Mouse (Mus musculus) 416B (cell line): ENCODE results near the gene Rnf38.

Experiments
- DNase-seq: peaks from one replicate; pipeline ENCODE4 v3.0.0; 2011; ENCODE audit warnings: low read depth

Gene Rnf38

DNA sequence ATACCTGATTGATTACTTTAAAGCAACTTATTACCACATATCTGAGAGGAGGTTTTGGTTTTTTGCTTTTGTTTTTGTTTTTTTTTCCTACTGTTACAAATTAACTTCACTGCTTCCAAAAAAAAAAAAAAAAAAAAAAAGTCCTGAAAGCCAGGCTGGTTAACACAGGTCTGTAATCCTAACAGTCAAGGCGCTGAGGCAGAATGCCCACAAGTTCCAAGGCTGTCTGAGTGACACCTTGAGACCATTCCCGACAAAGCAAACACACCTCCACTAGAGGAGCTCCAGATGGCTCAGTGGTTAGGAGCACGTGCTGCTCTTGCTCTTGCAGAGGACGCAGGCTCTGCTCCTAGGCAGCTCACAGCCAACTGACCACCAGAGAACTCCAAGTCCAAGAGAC lies 10.1 kb downstream of the Rnf38 start:
- no peak for DNase-seq

DNA sequence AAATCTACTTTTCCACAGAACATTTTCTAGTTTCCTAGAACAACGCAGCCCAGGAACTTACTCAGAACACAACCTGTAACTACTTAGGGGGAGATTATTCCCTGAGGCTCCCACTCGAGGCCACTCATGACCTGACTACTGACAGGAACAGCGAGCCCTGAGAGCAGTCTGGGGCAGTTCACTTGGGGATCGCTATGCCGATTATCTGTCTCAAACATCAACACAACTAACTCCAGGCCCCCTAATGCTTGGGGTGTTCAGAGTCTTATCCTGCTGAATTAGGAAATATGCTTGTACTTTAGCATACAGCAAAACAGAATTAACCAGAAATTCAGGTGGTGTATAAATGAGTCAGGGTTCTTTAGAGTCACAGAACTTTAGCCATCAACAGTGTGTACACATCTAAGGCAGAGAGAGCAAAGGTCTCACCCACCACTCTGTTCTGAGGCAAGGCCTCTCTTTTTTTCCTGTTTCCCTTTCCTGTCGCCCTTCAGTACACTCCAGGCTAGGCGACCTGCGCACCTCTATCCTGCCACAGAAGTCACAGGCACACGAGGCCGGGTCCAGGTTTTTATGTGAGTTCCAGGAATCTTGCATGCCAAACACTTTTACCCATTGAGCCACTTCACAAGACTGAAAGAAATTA lies 16.7 kb downstream of the Rnf38 start:
- DNase-seq = no peak

DNA sequence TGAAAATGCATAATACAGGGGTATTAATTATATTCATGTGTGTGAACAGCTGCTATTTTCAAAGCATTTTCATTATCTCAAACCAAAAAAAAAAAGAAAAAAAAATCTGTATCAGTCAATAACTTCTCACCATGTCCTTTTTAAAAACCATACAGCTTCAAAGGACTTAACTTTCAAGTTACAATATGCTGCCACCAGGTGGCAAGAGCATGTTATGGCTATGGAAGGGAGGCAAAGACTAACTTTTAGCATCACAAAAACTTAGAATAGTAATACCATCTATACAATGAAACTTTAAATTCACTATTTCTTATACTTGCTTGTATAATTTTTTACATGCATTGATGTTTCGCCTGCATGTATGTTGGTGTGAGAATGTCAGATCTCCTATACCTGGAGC lies 33.6 kb downstream of the Rnf38 start:
- peak; percentile 62 for DNase-seq

DNA sequence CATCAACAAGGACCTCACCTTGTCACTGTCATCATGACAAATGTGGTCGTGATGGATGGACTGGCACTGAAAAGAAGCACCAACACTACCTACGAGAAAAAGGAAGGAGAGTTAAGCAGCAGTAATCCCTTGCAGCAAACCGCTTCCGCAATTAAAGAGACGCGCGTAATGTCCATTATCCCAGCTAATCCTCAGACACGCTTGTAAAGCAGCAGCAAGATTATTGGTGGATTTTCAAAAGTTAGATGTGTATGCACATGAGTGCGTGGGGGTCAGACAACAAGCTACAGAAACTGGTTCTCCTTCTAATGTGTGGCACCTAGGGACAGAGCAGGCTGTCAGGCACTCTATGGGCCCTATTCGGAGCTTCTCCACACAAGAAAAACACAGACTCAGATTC lies 46.2 kb downstream of the Rnf38 start:
- no peak for DNase-seq

DNA sequence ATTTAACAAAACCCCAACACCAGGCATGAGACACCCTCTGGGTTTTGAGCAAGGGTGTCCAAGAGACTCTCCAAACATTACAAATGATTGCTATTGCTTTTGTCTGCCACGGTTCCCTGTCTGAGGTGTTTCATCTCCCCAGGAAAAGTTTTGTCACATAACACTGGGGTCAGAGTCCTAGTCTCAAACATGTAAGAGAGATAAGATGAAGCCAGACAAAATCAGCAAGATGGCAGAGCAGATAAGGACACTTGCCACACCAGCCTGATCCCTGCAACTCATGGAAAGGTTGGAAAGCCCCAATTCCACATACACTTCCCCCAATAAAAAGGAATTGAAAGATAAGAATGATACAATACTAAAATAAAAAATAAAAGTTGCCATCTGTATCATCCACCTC lies 49.7 kb downstream of the Rnf38 start:
- DNase-seq = no peak

DNA sequence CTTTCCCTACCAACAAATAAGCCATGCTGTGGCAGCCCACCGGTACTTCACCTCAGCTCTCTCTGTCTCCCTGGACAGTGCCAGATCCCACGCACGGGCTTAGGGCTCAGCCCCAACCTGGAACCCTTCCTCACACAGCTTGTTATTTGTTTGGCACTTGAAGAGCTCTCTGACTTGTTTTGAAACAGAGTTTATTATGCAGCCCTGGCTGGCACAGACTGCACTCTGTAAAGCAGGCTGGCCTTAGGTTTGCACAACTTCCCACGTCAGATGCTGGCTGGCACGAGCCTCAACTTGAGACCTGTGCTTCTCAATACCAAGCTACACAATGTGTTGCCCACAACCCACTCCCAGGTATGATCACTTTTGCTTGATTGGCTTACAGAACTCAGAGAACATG lies 53.8 kb downstream of the Rnf38 start:
- DNase-seq = no peak

DNA sequence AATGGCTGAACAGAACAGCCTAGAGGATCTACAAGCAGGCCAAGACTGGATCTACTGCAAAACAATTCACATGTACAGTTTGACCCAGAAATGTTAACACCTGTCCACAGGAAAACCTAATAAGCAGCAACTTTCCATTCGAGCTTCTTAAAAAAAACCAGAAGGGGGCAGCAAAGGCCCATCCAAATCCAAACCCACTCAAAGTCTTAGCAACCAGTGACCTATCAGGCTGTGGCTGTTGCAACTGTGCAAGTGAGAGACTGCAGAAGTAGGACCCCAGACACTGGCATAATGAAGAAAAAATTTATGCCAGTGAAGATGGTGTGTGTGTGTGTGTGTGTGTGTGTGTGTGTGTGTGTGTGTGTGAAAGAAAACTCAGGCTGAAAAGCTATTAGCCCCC lies 60.4 kb downstream of the Rnf38 start:
- peak; percentile 88 for DNase-seq

DNA sequence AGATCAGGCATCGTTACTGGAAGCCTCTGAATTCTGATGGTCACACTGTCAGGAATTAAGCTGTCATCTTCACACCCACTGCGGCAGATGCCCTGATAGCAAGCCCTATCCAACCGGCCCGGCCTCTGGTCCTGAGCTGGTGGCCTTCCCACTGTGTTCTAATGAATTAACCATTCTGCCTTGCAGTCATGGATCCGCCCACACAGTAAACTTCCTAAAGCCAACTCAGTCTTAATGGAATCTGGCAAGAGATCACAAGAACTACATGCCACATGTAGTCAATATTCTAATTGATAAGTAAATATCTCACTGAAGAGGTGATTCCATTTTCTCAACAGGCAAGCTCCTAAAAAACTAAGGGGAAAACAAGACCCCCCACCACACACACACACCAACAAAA lies 60.9 kb downstream of the Rnf38 start:
- DNase-seq = no peak

DNA sequence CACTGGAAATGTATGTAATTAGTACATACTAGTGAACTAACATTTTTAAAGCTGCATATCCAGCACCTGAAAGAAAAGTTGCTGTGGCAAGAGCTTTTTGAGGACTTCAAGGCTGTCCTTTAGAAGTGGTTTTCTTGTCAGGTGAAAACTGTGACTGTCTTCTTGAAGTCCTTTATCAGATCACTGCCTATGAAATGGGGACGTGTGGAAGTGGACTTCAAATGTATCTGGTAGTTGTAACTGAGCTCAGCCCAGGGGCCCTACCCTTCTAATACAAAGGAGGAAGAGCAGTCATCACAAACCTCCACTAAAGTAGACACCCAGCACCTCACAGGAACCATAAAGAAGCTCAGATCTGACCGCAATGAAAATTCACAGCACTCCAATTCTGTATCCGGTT lies 63.7 kb downstream of the Rnf38 start:
- no peak for DNase-seq

DNA sequence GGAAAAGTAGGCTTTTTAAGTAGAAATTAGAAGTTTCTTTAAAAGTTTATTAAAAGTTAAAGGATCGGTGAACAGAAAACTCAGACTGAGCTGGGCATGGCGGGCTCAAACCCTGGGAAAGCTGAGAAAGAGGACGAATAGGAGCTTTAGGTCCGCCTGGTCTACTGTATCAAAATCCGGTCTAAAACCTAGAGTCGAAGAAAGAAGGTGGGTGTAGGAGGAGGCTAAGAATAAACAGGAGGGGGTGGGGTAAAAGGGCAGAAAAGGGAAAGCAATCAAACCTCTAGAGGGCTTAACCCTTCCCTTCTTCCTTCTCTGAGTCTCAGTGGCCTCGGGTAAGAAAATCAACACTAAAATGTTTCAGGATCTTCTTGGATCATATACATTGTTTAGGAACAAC lies 64.8 kb downstream of the Rnf38 start:
- peak; percentile 64 for DNase-seq

DNA sequence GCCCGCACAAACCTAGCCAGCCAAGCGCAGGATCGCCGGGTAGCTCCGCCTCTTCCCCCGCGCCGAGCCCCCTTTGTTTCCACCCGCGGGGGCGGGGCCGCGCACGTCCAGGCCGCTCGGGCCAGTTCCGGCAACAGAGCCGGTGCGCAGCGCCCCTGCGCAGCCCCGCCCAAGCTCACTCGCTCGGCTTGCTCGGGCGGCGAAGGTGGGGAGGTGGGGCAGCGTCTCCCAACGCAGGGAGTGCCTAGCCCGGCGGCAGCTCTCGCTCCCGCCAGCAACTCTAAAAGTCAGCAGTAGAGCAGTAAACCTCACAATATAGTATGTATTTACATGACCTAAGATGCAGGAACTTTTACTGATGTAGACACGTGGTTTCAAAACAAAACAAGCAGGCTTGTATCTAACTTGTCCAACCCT lies 65.3 kb downstream of the Rnf38 start:
- peak; percentile 97 for DNase-seq

DNA sequence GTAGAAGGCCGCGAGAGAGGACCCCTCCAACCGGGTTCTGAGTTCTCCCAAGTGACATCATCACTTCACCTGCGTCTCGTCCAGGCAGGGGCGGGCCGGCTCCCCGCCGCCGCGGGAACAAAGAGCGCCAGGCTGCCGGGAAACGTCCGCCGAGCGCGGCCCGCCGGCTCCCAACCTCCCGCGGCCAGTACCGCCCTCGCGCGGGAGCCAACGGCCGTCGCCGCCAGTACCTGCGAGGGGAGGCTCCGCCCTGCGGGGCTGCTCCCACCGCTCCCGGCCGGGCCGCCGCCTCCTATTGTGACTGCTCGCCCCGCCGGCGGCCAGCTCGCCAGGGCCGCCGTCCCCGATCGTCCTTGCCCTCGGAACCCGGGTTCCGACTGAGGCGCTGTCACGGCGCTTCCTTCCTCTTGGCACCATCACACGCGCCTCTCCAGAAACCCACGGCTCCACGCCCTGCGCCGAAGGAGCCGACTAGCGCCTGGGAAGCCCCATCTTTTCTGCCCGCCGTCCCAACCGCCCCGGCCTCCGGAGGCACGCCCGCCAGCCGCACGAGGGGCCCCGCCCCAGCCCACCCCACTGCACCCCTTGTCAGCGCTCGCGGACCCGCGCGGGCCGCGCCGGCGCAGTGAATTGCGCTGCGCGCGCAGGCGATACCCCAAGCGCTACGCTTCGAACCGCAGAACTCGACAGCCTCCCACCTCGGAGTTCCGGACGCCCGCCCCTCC lies 66.0 kb downstream of the Rnf38 start:
- peak; percentile 95 for DNase-seq

DNA sequence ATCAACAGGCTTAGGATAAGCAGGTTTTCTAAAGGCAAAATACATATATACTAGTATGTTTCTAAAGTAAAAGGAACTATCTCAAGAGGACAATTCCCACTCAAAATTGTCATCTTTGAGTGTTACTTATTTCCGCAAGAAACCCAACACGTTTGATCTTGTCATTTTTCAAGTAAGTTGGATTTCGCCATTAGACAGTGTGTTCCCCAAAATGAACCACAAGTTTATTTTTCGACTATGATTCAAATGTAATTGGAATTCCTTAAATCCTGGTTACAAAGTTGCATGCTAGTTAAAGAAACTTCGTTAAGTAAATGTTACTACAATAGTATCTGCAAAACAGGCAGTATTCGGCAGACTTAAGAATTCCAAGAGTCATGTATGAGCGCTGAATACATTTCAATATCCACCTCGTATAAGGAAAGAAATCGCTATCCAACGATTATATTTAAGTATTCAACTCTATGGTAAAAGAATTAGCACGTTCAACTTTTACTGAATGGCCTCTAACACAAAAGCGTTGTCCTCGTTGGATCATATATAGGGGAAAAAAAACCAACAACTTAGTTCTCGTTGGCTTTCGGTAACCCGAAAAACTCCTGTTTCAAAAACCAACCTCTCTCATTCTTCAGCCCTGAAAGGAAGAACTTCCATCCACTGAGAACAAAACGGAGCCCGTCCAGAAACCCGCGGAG lies 66.7 kb downstream of the Rnf38 start:
- peak; percentile 55 for DNase-seq

DNA sequence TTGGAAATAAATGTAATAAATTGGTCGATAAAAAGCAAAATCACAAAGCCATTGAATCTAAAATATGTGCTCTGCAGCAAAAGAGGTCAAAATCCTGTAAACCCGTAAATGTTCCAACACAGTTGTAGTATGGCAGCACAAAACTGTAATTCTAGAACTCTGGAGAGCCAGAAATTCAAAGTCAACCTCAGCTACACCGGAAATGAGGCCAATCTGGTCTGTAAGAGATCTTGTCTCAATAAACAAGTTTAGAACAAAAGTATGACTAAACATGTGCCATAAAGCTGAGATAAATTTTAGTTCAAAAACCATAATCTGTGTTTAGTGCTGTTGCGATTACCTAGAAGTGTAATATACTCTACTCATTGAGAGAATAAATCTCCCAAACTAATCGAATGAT lies 69.0 kb downstream of the Rnf38 start:
- peak; percentile 34 for DNase-seq

DNA sequence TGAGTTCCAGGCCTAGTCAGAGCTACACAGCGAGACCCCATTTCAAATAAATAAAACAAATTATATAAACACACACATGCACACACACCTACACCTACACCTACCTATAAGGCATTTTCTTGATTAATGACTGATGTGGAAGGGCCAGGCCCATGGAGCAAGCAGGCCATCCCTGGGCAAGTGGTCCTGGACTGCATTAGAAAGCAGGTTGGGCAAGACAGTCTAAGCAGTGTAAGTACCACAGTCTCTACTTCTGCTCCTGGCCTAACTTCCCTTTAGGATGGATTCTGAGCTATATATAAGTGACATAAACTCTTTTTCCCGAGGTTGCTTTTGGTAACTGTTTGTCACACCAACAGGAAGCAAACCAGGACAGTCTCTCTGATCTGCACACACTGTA lies 70.6 kb downstream of the Rnf38 start:
- peak; percentile 20 for DNase-seq

DNA sequence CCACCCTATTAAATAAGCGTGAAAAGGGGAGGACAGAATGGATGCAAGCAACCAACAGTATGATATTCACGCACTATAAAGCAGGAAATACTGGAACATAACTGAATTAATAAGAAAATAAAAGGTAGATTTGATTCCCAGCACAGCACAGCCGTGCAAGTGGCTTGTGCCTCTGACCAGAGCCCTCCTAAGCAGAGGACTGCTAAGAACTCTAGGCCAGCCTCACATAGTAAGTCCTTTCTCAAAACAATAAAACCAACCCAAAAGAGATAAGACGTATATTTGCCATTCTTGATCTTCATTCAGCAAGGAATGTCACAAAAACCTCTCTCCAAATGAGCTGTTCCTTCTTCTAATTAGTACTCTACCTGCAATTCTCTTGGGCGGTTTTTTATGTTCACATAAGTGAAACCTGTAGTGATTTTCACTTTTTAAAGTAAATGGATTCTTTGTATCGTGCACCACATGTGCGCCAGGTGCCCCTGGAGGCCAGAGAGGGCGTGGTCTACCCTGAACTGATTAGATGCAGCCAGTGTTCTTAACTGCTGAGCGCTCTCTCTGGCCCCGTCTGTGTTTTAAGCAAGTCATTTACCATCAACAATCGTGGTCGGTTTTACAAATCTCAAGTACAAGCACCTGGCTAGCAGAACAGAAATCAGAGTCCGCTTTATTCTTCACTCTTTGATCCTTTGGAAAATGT lies 72.4 kb downstream of the Rnf38 start:
- no peak for DNase-seq

DNA sequence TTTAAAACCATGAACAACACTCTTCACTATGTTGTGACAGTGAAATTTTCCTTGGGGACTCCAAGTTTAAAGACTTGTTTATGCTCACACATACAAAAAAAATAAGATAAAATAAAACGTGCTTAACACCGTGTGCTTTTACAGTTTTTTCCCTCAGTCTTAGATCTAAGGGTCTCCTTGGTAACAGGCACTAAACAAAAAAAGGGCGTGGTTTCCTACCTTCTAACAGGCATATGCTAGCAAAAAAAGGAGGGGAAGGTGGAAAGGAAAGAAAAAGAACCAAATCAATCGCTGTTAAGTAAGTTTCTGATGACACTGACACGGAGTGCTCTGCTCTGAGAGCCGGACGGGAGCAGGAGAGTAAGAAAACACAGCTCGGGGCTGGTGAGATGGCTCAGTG lies 73.8 kb downstream of the Rnf38 start:
- DNase-seq = no peak

DNA sequence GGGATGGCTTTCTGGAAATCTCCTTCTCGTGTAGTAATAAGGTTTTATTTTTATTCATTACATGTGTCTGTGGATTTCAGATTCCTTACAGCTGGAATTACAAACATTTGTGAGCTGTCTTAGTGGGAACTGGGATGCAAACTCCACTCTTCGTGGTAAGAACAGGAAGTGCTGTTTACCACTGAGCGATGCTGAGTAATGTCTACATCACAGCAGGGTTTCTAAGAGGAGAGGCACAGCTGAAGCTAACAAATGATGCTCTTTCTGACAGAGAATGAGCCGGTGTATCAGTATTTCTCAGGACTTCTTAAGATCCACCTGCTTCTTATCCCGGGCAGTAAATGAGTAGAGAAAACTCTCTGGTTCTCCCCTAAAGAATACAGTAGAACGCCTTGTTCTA lies 77.1 kb downstream of the Rnf38 start:
- DNase-seq = peak; percentile 69

DNA sequence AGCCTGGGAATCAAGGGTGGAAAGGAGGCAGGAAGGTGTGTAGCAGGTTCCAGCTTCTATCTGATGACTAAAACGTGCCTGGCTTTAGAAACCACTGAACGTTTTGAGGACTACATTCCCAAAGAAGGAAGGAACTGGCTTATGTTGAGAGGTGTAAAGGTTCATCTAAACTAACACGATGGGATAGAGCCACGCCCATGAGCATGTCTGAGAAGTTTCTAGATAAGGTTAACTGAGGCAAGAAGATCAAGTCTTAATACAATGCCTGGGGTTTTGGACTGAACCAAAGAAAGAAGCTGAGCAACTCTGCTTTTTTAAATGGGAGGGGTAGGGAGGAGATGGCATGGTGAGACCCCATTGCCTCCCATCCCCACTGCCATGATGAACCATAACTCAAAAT lies 78.7 kb downstream of the Rnf38 start:
- no peak for DNase-seq

DNA sequence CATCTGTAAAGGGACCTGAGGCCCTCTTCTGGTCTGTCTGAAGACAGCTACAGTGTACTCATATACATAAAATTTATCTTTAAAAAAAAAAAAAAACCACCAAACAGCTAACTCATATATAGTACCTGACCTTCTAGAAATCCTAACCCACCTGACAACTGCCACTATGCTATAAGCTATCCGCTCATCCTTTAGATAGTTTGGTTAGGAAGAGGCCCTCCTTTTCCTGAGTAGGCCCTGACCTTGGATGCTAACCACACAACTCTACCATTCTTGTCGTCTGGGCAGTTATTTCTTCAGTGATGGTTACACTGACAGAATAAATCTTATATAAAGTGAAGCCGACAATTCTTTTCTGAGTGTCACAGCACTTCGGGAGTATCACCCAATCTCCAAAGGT lies 80.7 kb downstream of the Rnf38 start:
- DNase-seq = peak; percentile 57

DNA sequence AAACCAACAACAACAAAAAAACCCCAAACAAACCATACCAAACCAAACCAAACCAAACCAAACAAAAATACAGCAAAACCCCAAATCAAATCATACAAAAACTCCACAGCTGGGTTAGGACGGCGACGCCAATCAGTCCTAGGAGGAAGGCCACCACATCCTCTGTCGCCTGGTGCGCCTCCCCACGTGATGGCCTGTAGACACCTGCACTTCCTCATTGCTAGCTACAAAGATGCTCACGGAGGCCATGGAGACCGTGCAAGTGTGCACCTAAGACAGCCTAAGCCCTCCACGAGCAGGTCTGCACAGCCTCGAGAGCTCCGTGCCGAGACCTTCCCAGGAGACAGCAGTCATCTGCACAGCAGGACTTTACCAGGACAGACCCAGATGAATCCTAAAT lies 106.8 kb downstream of the Rnf38 start:
- no peak for DNase-seq

DNA sequence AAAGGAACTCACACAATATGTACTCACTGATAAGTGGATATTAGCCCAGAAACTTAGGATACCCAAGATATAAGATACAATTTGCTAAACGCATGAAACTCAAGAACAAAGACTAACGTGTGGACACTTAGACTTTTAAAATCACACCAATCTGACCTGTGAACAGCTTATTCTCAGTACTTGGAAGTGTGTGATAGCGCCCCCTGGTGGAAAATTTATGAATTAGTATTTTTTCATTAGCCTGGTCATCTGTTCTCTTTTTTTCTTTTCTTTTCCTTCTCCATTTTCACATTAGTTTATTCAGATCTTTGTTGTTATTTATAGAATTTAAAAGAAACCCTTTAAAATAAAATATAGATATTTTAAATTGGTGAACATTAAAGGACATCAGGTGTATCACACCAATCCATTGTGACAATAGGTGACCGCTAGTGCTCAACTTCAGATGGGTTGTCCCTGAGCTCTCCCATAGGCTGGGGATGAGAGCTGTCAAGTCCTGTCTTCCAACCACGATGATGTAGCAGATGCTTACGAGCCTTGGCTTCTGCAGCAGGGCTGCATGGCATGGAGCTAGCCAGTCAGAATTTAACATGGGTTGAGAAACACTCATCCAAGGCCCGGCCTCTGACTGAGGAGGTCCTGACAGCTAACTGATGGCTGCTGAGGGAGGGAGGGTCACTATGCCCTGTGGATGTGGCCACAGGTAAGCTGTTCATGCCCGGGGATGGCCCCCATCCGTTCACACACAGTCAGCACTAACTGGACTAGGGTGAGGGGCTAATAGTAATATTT lies 114.0 kb downstream of the Rnf38 start:
- DNase-seq = peak; percentile 78
